Mouse (Mus musculus): ENCODE results near the gene Tmem258.

DNA sequence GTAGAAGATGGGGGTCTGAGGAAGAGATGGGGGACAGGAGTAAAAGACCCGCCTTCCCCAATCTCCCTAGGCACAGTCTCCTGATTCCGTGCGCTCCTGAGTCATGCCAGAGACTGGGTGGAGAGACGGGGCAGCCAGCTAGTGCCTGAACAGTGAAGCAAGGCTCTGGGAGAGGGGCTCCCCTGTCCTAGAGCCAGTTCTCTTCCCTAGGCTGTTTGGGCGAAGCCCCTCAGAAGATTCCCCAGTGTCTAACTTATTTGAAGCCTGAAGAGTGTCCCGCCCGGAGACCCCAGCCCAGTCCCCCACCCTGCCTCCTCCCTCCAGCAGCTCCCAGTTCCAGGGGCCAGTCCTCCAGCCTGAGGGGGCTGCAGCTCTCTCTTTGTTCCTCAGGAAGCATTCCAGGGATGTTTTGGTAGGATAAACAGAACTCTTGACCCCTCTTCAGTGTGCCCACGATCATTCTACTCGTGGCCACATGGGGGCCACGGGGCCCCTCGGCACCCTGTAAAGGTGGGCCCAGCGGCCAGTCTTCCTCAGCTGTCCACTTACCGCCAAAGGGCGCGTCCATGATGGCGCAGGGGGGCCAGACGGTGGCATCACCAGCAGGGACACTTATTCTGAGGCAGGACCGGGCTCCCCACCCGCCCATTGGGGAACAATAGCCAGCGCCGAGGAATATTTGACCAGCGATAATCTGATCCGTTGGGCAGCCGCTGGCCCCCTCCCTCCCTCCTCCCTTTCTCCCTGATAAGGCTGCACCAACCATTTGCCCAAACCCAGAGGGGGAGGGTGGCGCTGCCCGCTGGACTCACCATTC lies 21.0 kb downstream of the Tmem258 start:
- TF ChIP-seq CTCF (IDR thresholded peaks at IDR 0.05; ENCODE audit: extremely low read depth, insufficient read depth, low read length) (no peak), POLR2A (IDR thresholded peaks at IDR 0.05; ENCODE audit: extremely low read depth, insufficient read depth, low read length) (no peak)

Data from cortical plate, adult 2 months (tissue).